Mouse (Mus musculus): Measurements from ENCODE around the gene Ino80b. TPM values are rescaled to one million over a fixed set of nuclear protein-coding genes. Genes with fewer than 3 reads are reported as not detected.

The Ino80b gene
- polyA plus RNA-seq (2014; fragmentation: Nextera tagmentation; extraction: Ambion mirVana): 12.7 and 13.3 TPM in 2 replicates

DNA sequence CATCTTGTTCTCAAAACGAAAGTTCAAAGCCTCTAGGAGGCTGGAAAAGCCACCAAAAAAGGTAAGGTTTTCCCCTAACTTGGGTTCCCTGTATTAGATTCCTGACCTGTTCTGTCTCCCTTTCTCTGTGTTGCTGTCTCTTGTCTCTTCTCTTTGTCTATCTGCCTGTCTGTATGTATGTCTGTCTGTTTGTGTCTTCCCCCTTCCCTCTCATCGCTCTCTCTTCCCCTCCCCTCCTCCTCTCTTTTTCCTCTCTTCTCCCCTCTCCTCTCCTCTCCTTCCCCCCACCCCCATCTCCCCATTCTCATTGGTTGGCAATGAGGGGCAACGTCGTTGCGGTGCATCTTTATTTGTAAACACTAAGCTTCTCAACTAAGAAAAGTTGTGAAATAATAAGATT, at the start of gene Ino80b:
TSS of gene Ino80b (minus strand) at position 101 of the 400 bp plus-strand sequence.
- H3K4me1 ChIP-seq (ENCODE audit: insufficient read depth): peaks cover 10% of the 10 kb centered on the region; the same call in 1 of the 2 replicates
- TF ChIP-seq CTCF (IDR thresholded peaks at IDR 0.05; ENCODE audit: low read depth): no peak
- H3K4me3 ChIP-seq (ENCODE audit: low read depth, low read length): peak within 1 kb of the TSS; percentile 75
- no peak for ATAC-seq (ENCODE audit: insufficient read depth)
- 19% methylated on average over 5 of the region's 5 CpGs for WGBS
- peak within 1 kb of the TSS; percentile 70; the same call in 1 of the 2 replicates for H3K27ac ChIP-seq (ENCODE audit: low read depth)
- 0 out of 2 replicates have a peak, but pooled peaks cover 2% of the 10 kb centered on the region for H3K36me3 ChIP-seq (ENCODE audit: insufficient read depth)
- no peaks in the 10 kb centered on the region for H3K9me3 ChIP-seq (ENCODE audit: low read depth, low read length)
- H3K27me3 ChIP-seq (ENCODE audit: insufficient read depth, low read length): no peaks in the 10 kb centered on the region
- peak within 1 kb of the TSS; percentile 94 for H3K4me2 ChIP-seq
- no peak for DNase-seq
- H3K9ac ChIP-seq: peak within 1 kb of the TSS; percentile 67

DNA sequence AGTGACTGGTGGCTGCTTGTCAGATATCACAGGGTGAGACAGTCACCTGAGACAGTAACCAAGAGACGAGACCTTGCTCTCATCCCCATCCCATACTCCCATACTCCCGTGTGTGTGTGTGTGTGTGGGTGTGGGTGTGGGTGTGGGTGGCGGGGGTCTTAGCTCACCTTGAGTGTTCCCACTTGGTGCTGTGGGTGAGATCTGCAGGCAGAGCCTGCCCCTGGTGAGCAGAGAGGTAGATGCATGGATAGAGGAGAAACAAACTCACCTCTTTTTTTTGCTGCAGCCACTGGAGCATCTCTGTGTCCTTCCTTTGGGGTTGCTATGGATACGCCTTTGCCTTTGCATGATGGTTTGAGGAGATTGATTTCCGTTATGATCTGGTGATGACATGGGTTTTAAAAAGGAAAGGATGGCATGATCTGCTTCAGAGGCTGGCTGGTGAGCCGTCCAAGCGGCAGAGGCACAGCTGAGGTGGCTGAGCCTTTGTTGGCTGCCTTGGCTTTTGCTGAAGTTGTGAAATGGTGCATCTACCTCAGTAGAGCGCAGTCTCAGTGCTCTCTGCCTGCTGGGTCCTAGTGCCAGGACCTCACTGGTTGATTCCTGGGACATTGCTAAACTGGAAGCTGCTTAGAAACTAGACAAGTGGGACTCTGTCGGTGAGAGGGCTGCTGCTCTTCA, 47.1 kb upstream of the Ino80b start:
- 70% methylated on average over 9 of the region's 9 CpGs for WGBS
- Histone ChIP-seq H3K4me2 (no peak overlapping the region), H3K36me3 (ENCODE audit: insufficient read depth) (0 out of 2 replicates have a peak, but pooled peaks cover 7% of the 10 kb centered on the region), H3K9me3 (ENCODE audit: low read depth, low read length) (no peaks in the 10 kb centered on the region), H3K9ac (no peak overlapping the region), H3K4me1 (ENCODE audit: insufficient read depth) (peaks cover under 1% of the 10 kb centered on the region; the same call in 1 of the 2 replicates), H3K27ac (ENCODE audit: low read depth) (no peak overlapping the region), H3K27me3 (ENCODE audit: insufficient read depth, low read length) (no peaks in the 10 kb centered on the region), H3K4me3 (ENCODE audit: low read depth, low read length) (no peak overlapping the region)
- no peak for TF ChIP-seq CTCF (IDR thresholded peaks at IDR 0.05; ENCODE audit: low read depth)
- no peak for DNase-seq
- no peak for ATAC-seq (ENCODE audit: insufficient read depth)

DNA sequence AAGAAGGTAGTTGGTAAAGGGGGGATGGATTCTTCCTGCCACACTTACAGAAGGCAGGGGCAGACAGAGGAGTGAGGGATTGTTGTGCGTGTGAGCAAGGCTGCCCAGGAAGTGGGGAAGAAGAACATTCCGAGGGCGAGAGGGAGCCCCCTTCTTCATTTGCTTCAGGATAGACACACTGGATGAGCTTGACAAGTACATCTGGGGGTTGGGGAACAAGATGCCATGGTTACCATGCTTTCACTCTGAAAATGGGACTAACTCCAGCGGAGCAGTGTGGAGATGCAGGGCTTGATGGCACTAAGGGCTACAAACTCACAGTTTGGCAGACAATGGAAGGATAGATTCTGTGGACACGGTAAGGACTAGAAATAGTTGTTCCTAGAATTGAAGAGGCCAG, 45.8 kb upstream of the Ino80b start:
- no peak overlapping the region for H3K4me2 ChIP-seq
- 70% methylated on average over 5 of the region's 5 CpGs for WGBS
- no peak overlapping the region for H3K4me3 ChIP-seq (ENCODE audit: low read depth, low read length)
- H3K27ac ChIP-seq (ENCODE audit: low read depth): no peak overlapping the region
- no peaks in the 10 kb centered on the region for H3K9me3 ChIP-seq (ENCODE audit: low read depth, low read length)
- 0 out of 2 replicates have a peak, but pooled peaks cover 3% of the 10 kb centered on the region for H3K36me3 ChIP-seq (ENCODE audit: insufficient read depth)
- H3K9ac ChIP-seq: no peak overlapping the region
- H3K4me1 ChIP-seq (ENCODE audit: insufficient read depth): peaks cover 10% of the 10 kb centered on the region
- no peak for TF ChIP-seq CTCF (IDR thresholded peaks at IDR 0.05; ENCODE audit: low read depth)
- DNase-seq (no peak), ATAC-seq (ENCODE audit: insufficient read depth) (no peak)
- H3K27me3 ChIP-seq (ENCODE audit: insufficient read depth, low read length): no peaks in the 10 kb centered on the region

DNA sequence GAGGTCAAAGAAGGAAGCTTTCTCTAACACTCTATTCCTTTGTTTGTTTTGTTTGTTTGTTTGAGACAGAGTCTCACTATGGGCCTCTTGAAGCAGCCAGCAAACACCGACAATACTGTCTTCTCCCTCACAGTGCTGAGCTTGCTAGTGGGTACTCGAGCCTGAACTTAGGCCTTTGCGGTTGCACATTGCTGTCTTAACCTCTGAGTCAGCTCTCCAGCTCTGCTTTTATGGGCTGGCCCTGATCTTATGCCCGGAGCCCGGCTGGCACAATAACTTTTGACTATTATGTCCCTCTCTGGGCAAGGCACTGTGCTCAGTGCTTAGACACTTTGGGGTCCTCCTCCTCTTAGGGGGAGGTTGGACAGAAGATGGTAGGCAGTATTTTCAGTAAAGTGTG, 44.6 kb upstream of the Ino80b start:
- 0 out of 2 replicates have a peak, but pooled peaks cover 3% of the 10 kb centered on the region for H3K36me3 ChIP-seq (ENCODE audit: insufficient read depth)
- ATAC-seq (ENCODE audit: insufficient read depth): no peak
- H3K4me3 ChIP-seq (ENCODE audit: low read depth, low read length): no peak overlapping the region
- 62% methylated on average over 5 of the region's 5 CpGs for WGBS
- H3K4me1 ChIP-seq (ENCODE audit: insufficient read depth): peaks cover 14% of the 10 kb centered on the region
- no peak overlapping the region for H3K9ac ChIP-seq
- H3K27ac ChIP-seq (ENCODE audit: low read depth): no peak overlapping the region
- H3K4me2 ChIP-seq: no peak overlapping the region
- no peak for TF ChIP-seq CTCF (IDR thresholded peaks at IDR 0.05; ENCODE audit: low read depth)
- H3K9me3 ChIP-seq (ENCODE audit: low read depth, low read length): no peaks in the 10 kb centered on the region
- no peak for DNase-seq
- no peaks in the 10 kb centered on the region for H3K27me3 ChIP-seq (ENCODE audit: insufficient read depth, low read length)

DNA sequence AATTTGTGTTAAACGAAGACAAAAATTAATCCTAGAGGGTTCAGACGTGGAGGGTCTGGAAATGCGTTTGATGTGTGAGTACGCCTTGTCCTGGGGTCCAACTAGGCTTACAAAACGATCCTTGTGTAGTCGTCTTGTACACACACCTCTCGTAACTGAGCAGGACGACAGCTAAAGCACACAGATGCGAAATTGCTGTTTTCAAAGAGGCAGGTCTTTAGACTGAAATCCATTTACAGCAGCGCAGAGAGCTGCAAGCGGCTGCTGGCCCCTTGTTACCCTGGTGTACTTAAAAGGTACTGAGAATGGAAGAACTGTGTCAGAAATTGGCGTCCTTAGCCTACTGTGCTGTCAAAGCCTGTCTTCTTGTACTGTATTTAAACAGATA, 41.0 kb upstream of the Ino80b start:
- H3K4me1 ChIP-seq (ENCODE audit: insufficient read depth): peaks cover 20% of the 10 kb centered on the region
- no peak for ATAC-seq (ENCODE audit: insufficient read depth)
- H3K36me3 ChIP-seq (ENCODE audit: insufficient read depth): no peaks in the 10 kb centered on the region
- under 1% methylated on average over 12 of the region's 12 CpGs for WGBS
- 0 out of 2 replicates have a peak overlapping the region, but pooled peaks have one; percentile 33 for H3K27ac ChIP-seq (ENCODE audit: low read depth)
- peak overlapping the region; percentile 89 for H3K4me3 ChIP-seq (ENCODE audit: low read depth, low read length)
- no peaks in the 10 kb centered on the region for H3K9me3 ChIP-seq (ENCODE audit: low read depth, low read length)
- peaks cover 20% of the 10 kb centered on the region for H3K27me3 ChIP-seq (ENCODE audit: insufficient read depth, low read length)
- peak overlapping the region; percentile 94 for H3K4me2 ChIP-seq
- peak; percentile 28 for TF ChIP-seq CTCF (IDR thresholded peaks at IDR 0.05; ENCODE audit: low read depth)
- DNase-seq: peak; percentile 35
- peak overlapping the region; percentile 85 for H3K9ac ChIP-seq

DNA sequence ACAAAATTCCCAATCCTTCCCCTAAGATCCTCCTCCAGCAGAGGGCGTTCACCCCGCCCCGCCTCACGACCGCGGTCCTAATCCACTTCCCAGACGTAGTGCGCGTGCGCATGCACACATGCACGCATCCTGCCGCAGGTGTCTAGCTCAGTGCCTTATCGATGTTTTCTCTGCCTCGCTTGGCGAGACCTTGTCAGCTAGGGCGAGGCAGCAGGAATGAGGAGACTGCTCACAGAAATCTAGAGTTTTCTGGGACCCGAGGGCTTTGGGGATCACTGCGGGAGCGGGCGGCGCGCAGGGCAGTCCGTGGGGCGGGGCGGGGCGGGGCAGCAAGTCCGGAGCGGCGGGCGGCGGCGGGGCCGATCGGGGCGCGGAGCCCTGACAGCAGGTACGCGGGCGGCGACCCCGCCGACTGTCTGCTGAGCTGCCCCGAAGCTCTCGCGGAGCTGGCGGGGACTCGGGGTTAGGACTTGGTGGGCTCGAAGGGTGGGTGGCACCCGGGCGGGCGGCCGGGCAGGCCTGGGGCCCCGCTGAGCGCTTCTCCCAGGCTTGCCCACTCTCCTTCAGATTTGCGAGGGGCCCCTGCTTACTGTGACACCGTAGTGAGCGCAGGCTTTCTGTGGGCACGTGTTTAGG, 40.5 kb upstream of the Ino80b start, which contains the start of gene Dctn1:
TSS of gene Dctn1 (plus strand) at position 314 of the 636 bp plus-strand sequence.
- DNase-seq (peak; percentile 98), ATAC-seq (ENCODE audit: insufficient read depth) (peak; percentile 84)
- H3K9me3 ChIP-seq (ENCODE audit: low read depth, low read length): no peaks in the 10 kb centered on the region
- peaks cover 25% of the 10 kb centered on the region for H3K27me3 ChIP-seq (ENCODE audit: insufficient read depth, low read length)
- TF ChIP-seq CTCF (IDR thresholded peaks at IDR 0.05; ENCODE audit: low read depth): peak; percentile 91
- H3K4me1 ChIP-seq (ENCODE audit: insufficient read depth): peaks cover 20% of the 10 kb centered on the region
- no peaks in the 10 kb centered on the region for H3K36me3 ChIP-seq (ENCODE audit: insufficient read depth)
- 0% methylated on average over 58 of the region's 58 CpGs for WGBS
- H3K4me2 ChIP-seq: peak within 1 kb of the TSS; percentile 94
- H3K9ac ChIP-seq: peak within 1 kb of the TSS; percentile 85
- H3K4me3 ChIP-seq (ENCODE audit: low read depth, low read length): peak within 1 kb of the TSS; percentile 89
- peak within 1 kb of the TSS; percentile 72 for H3K27ac ChIP-seq (ENCODE audit: low read depth)

DNA sequence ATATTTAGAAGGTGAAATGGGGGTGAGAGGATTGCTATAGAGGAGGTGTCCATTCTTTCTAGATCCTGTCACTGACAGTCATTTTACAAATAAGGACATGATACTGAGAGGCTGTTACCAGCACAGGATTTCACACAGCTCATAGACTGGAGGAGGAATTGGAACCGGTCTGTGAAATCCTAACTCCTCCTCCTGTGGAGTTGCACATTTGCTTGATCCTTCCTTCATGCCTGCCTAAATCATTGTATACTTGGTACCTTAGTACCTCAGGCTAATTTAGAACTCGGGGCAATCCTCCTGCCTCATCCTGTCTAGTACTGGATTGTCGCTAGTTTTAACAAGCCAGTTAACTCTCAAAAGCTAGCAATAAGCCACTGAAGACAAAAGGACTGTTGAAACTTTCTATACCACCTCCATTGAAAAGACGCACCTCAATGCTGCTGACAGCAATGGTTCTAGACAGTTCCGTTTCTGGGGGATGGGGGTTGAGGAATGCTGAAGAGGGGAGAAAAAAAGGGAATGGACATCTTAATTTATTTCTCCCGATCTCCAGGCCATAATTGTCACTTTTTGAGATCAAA, 39.9 kb upstream of the Ino80b start:
- H3K4me1 ChIP-seq (ENCODE audit: insufficient read depth): peaks cover 20% of the 10 kb centered on the region
- H3K9ac ChIP-seq: peak overlapping the region; percentile 85
- no peaks in the 10 kb centered on the region for H3K9me3 ChIP-seq (ENCODE audit: low read depth, low read length)
- H3K36me3 ChIP-seq (ENCODE audit: insufficient read depth): no peaks in the 10 kb centered on the region
- no peak for TF ChIP-seq CTCF (IDR thresholded peaks at IDR 0.05; ENCODE audit: low read depth)
- WGBS: 3% methylated on average over 6 of the region's 6 CpGs
- peak overlapping the region; percentile 89 for H3K4me3 ChIP-seq (ENCODE audit: low read depth, low read length)
- DNase-seq (peak; percentile 10), ATAC-seq (ENCODE audit: insufficient read depth) (peak; percentile 7; the same call in 1 of the 2 replicates)
- peak overlapping the region; percentile 94 for H3K4me2 ChIP-seq
- peaks cover 28% of the 10 kb centered on the region for H3K27me3 ChIP-seq (ENCODE audit: insufficient read depth, low read length)
- H3K27ac ChIP-seq (ENCODE audit: low read depth): peak overlapping the region; percentile 72
